Mouse (Mus musculus) CH12F3 (cell line): Measurements from ENCODE around the gene 1810062G17Rik.

Source experiments
- in situ Hi-C: fragments of 300-500 bp; cut with MboI; formaldehyde crosslinking; loops from 2 replicates; pipeline ENCODE4 v1.14.3; 2020; ENCODE audit warnings: low sequenced_read_pairs

Gene 1810062G17Rik

GRCm38 (mm10) chr3:36475532-36476087 is at the start of gene 1810062G17Rik, which contains the start of gene Anxa5:
Gene 1810062G17Rik, plus strand, starts transcription at chr3:36475937.
Gene Anxa5, minus strand, starts transcription at chr3:36475894.
- in situ Hi-C loops, result no loop called here

DNA sequence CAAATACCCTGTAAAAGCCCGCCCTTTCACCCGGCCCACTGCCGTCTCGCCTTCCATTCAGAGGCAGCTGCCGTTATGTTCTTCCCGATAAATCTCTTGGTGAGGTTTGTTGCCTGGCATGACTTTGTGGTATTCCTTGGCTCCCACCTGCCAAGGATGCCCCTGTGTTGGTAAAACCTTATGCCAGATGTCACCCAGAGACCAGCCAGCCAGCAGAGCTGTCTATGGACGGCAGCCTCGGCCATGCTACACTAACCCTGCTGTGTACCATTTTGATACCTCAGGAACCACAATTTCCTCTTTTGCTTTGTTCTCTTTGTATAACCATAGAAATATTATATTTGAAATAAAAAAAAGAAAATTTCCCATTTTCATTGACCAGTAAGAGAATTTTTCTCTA is 48.4 kb upstream of the 1810062G17Rik start:
- in situ Hi-C loops, result no loop called here

- in situ Hi-C loops, result loop anchor here (10.0 kb wide), 1 partner anchor 216 kb away; no protein-coding TSS in a partner anchor
These were observed 45.4 kb upstream of the 1810062G17Rik start for GRCm38 (mm10) chr3:36430360-36430759.

GRCm38 (mm10) chr3:36440280-36440679 is 35.5 kb upstream of the 1810062G17Rik start:
- in situ Hi-C loops, result no loop called here

- in situ Hi-C loops, result no loop called here
These were observed 33.3 kb upstream of the 1810062G17Rik start for GRCm38 (mm10) chr3:36442426-36442825.

- in situ Hi-C loops, result no loop called here
These were observed 29.7 kb upstream of the 1810062G17Rik start for GRCm38 (mm10) chr3:36446041-36446440.

- in situ Hi-C loops, result no loop called here
These were observed 29.2 kb upstream of the 1810062G17Rik start for GRCm38 (mm10) chr3:36446506-36446905.

DNA sequence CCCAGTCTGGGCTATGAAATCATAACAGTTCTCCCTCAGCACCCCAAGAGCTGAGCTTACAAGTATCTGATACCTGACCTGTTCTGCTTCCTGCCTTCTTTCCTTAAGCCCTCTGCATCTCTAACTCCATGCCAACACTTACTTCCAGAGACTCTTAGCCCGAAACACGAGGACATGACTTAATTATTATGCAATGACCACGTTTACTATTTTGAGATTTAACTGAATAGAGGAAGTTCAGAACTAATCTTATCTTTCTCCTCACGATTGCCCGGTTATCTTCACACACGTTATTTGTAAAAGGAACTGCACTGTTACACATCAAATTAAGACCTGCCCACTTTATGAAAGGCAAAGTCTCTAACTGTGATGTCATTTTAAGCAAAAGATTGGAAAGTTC is 28.8 kb upstream of the 1810062G17Rik start:
- in situ Hi-C loops, result no loop called here

DNA sequence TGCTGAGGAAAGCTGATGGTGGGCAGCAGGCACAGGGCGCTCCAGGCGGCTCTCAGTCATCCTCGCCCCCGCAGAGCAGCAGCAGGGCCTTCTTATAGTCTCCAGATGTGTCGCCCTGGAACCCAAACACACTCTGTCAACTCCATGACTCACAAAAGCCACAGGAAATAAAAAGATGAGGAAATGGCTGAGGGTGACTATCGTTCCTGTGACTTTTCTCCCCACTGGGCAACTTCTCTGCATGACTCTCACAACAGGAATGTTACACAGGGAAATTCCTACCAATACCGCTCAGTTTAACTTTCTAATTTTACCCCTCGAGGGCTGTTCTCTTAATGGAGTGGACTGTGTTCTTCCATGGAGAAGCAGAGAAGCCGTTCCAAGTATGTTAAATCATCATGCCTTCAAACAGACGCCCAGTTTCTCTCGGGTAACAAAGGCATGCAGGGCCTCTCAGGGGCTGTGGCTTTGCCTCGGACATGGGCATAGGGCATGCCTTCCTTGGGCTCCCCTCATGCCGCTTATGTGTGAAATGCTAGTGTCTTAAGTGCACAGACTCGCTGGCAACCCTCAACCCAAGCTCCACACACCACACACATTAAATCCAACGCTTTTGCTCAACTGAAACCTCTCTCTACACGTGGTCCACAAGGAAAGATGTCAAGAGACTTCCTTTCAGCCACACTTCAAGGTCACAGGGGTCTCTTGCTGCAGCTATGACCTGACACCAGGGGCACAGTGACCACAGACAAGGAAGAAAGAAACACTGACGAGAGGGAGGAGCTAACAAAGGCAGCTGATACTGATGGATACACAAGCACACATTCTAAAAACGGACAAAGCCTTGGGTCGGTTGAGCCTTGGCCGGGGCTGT is 26.2 kb upstream of the 1810062G17Rik start:
- in situ Hi-C loops, result no loop called here

DNA sequence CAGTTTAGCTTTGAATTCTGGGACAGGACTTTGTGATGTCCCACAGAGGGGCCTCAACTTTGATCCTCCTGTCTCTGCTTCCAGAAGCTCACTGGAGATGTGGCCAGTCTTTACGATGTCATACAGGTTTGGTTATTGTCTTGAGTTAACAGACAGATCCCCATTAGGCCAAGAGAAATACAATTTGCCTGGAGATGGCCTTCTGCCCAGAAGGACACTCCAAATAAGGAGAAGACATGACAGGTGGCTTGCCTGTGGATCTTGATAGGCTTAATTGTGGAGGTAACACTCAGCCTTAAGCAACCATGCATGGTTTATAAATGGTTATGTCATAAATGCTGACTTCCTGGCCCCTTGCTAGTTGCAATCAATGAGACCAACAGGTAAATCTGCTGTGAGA is 23.2 kb upstream of the 1810062G17Rik start:
- in situ Hi-C loops, result no loop called here

- in situ Hi-C loops, result no loop called here
These were observed 20.6 kb upstream of the 1810062G17Rik start for GRCm38 (mm10) chr3:36455124-36455523.

GRCm38 (mm10) chr3:36455566-36455965 is 20.2 kb upstream of the 1810062G17Rik start:
- in situ Hi-C loops, result no loop called here

DNA sequence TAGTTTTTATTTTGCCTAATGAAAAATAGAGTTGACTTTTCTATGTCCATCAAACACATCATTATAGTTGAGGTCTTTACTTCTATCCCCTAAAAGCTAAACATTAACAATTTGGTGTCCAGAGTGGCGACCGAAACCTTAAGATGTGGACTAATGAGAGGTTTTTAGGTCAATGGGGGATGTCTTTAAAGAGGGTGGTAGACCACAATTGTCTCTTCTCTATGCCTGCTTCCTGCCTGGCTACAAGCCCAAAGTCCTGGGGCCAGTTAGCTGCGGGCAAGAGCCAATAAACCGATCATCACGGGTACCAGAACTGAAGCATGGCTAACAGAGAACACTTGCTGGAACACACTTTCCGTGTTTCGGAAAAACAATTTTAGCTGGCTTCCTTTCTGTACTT is 15.0 kb upstream of the 1810062G17Rik start:
- in situ Hi-C loops, result no loop called here

GRCm38 (mm10) chr3:36461819-36462218 is 13.9 kb upstream of the 1810062G17Rik start:
- in situ Hi-C loops, result no loop called here

DNA sequence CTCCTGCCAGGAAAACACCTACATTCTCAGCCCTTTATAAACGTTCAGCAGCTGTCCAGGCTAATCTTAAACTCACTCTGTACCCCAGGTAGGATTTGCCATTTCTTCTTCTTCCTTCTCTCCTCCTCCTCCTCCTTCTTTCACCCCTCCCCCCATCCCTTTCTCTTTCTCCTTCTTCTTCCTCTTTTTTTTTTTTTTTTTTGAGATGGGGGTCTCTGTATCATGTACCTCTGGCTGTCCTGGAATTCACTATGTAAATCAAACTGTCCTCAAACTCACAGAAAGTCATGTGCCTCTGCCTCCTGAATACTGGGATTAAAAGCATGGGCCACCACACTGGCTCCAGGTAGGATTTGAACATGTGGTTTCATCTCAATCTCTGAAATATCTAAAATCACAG is 13.4 kb upstream of the 1810062G17Rik start:
- in situ Hi-C loops, result no loop called here

DNA sequence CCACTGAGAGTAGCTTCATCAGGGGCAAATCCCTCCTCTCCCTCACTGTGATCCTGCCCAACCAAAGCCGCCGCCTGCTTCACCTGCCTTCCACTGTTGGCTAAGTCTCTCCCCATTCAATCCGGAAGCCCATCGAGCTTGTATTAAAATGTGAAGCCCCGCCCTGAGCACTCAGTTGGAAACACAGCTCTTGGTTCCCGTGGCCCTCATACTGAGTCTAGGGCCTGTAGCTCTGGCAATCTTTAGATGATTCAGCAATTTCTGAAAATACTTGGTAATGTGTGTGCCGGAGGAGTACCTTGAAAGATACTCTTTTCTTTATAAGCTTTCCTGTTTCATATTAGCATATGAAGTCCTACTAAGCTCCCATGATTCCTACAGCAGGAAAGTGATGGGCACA is 10.2 kb upstream of the 1810062G17Rik start:
- in situ Hi-C loops, result no loop called here

GRCm38 (mm10) chr3:36467632-36468031 is 8.1 kb upstream of the 1810062G17Rik start:
- in situ Hi-C loops, result no loop called here

GRCm38 (mm10) chr3:36468871-36469270 is 6.9 kb upstream of the 1810062G17Rik start:
- in situ Hi-C loops, result no loop called here

- in situ Hi-C loops, result no loop called here
These were observed 3.9 kb upstream of the 1810062G17Rik start for GRCm38 (mm10) chr3:36471856-36472255.

GRCm38 (mm10) chr3:36473222-36473621 is 2.5 kb upstream of the 1810062G17Rik start:
- in situ Hi-C loops, result no loop called here

GRCm38 (mm10) chr3:36474421-36474820 is 1.3 kb upstream of the 1810062G17Rik start:
- in situ Hi-C loops, result no loop called here

DNA sequence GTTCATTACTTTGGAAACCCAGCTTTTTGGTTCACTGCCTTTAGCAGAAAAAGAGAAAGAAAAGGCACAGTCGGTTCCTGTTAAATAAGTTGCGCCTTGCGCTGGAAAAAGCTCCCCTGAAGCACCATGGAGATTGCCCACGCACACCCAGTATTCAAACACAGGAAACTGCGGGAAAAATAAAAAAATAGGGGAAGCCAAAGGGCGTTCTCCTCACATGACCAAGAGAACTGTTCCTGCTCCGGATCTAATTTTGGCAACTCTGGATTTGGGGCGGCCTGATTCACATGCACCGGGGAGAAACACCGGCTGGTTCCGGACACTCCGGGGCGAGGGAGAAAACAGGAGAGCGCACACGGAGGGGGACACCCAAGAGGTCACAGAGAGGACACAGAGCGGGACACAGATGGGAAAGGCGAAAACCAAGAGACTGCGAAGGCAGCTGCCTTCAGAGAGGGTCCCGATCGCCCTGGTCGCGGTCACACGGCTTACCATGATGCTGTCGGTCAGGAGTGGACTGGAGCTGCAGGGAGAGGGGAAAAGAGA is 726 bp upstream of the 1810062G17Rik start:
- in situ Hi-C loops, result no loop called here
